Mouse (Mus musculus): ENCODE results near the gene Dpf1.

Dpf1 gene

DNA sequence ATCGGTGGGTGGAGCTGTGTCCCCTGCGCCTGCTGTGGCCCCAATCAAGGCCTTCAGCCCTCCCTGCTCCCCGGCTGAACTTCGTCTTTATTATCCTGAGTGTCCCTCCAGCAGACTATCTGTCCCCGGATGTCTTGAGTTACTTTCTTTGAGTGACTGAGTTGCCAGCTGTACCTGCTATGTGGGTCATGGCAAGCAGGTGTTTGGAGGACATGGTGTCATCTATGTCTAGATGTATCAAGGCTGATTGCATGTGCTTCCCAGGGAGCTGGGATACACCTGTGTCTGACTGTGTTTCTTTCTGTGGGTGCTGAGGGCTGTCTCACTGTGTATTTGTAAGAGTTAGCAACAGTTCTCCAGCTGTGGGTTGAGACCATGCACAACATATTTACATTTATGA, 6.0 kb downstream of the Dpf1 start:
- DNase-seq, result no peak

DNA sequence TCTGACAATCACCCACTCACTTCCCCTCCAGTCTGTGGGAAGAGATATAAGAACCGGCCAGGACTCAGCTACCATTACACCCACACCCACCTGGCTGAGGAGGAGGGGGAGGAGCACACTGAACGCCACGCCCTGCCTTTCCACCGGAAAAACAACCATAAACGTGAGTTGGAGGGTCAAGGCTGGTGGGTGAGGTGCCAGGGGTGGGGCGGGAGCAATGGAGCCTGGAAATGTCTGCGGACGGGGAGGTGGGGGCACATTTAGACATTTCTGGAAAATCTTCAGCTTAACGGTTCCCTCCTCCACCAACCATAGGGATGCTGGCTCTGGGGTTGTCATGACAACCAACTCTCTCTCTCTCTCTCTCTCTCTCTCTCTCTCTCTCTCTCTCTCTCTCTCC, 9.3 kb downstream of the Dpf1 start:
- peak; percentile 54 to 63 for DNase-seq

DNA sequence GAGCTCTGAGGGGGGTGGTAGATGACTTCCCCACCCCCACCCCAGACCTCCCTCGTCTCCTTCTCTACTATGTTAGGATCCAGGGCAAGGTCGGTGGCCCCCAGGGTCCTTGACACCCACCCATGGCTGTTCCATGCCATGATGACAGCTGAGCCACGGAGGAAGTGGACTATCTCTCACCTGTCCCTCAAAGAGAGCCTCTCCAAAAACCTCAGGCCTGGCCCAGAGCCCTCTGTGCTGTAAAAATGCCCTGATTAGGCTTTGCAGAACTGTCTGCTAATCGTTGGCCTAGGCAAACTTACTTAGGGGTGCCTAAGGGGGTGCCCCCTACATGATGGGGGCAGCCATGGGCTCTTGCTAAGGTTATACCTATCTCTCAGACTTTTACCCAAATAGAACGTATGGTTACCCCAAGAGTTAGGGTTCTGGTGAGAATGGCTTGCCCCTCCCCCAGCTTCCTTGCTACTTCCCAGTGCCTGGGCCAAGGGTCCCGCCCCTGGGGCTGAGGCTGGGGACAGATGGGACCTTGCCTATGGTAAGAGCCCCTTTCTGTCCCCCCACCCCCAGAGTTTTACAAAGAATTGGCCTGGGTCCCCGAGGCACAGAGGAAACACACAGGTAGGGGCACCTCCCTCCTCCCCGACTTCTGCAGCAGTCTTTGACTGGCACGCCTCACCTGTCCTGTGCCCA, 10.0 kb downstream of the Dpf1 start:
- peak in 1 of 2 experiments; percentile 50 for DNase-seq

- DNase-seq, result no peak
Observed at GRCm38 (mm10) chr7:29314844-29315628, 11.3 kb downstream of the Dpf1 start.

GRCm38 (mm10) chr7:29316137-29316734, 12.5 kb downstream of the Dpf1 start:
- DNase-seq, result no peak

DNA sequence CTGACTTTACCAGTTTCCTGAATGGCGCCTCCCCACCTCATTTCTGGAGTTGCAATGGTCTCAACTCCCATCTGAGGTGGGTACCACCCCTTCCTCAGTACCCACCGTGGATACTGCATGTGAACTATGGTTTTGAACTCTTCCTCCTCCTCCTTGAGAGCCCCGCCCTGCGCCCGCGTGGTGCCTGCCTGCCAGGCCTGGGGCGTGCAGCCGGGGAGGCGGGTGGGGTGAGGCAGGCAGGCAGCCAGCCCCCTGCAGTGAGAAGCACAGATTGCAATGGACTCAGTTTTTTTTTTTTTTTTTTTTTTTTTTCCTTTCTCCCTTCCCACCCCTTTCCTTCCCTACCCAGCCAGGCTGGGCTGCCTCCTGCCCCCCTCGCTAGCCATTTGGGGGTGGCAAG, 13.2 kb downstream of the Dpf1 start:
- peak; percentile 81 to 88 for DNase-seq

- peak; percentile 65 to 66 for DNase-seq
Observed at GRCm38 (mm10) chr7:29317558-29317957, 13.8 kb downstream of the Dpf1 start.

GRCm38 (mm10) chr7:29318115-29318911, 14.6 kb downstream of the Dpf1 start:
- DNase-seq, result peak; percentile 56 to 58

- peak in 1 of 2 experiments; percentile 42 for DNase-seq
Observed at GRCm38 (mm10) chr7:29319337-29320307, 15.9 kb downstream of the Dpf1 start.

DNA sequence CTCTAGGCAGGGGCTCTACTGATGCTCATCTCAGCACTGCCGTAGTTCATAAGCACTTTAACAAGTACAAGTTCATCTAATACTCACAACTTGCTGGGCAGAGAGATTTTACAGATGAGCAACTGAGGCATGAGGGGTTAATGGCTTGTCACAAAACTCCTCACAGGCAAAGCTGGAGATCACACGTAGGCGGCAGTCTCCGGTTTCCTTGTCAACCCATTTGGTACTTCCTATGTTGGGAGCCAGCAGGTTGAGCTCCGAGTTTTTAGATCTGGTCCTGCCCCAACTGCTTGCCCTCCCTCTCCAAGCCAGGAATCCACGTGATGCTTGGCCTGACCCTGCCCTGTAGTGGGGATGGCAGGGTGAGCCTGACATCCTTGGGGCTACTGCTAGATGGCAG, 23.3 kb downstream of the Dpf1 start:
- no peak for DNase-seq

DNA sequence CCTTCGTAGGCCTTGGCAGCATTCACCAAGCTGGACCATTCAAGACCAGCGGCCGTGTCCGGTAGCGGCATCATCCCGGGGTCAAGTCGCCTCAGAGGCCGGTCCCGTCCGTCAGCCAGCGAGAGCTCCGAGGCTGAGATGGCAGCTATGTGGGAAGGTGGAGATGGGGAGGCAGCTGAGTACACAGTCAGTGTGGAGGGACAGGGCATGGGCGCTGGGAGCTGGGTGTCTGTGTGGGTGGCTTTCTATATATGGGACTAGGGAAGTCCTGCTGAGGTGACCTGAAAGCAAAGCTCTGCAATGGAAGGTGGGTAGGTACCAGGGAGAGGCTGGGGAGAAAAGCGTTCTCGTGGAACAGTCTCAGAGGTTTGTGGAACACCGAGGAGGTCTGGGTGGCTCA, 25.2 kb downstream of the Dpf1 start:
- no peak for DNase-seq

- DNase-seq, result no peak
Observed at GRCm38 (mm10) chr7:29334156-29334555, 30.4 kb downstream of the Dpf1 start.

GRCm38 (mm10) chr7:29335276-29335675, 31.5 kb downstream of the Dpf1 start:
- DNase-seq, result no peak

GRCm38 (mm10) chr7:29335841-29336671, 32.3 kb downstream of the Dpf1 start:
- DNase-seq, result no peak

DNA sequence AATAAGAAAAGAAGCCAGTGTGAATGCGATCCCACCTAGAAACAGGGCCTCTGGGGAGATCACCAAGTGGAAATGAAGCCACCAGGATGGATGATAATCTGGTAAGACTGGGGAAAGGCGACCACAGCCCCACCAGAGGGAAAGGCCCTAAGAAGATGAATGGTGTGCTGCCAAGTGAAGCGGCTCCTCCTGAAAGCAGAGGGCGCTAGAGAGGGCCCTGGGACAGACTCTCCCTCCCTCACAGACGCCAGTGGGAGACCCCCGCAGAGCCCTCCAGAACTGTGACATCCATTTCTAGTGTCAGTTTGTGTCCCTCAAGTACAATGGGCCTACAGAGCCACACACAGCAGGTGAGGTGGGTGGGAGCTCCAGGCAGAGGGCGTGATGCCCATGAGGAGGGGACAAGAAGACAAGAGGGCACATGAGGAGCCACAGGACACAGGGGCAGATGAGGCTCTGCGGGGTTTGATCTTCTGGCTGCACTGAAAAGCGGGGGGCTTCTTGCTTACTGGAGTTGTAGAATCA, 33.1 kb downstream of the Dpf1 start:
- no peak for DNase-seq

- no peak for DNase-seq
Observed at GRCm38 (mm10) chr7:29337766-29338165, 34.0 kb downstream of the Dpf1 start.

- DNase-seq, result no peak
Observed at GRCm38 (mm10) chr7:29338351-29338919, 34.7 kb downstream of the Dpf1 start.

- no peak for DNase-seq
Observed at GRCm38 (mm10) chr7:29338984-29339679, 35.4 kb downstream of the Dpf1 start.

GRCm38 (mm10) chr7:29340247-29340646, 36.5 kb downstream of the Dpf1 start:
- no peak for DNase-seq

DNA sequence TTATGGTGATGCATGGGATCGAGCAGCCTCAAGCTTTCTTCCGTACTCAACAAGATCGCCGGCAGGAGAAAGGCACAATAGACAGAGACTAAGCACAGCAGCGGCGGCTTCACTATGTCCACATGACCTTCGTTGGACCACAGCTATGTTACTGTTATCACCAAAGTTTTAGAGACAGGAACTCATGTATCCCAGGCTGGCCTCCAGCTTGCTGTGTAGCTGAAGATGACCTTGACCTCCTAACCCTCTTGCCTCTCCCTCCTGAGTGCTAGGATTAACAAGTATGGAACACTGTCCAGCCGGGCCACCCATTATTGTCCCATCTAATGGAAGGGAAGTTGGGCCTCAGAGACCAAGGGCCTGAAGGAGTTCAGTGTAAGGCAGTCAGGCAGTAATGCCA, 37.1 kb downstream of the Dpf1 start:
- DNase-seq, result no peak
